Mouse (Mus musculus) stomach, postnatal 0 days (tissue): Measurements from ENCODE around the gene Zfp385b.

Source experiments
- CTCF ChIP-seq: IDR thresholded peaks from 2 replicates; pipeline ENCODE4 v1.5.1; 2016; ENCODE audit warnings: antibody characterized with exemption, low read depth, mild to moderate bottlenecking, moderate library complexity
- EP300 ChIP-seq: optimal IDR thresholded peaks from 2 replicates; pipeline ENCODE3; 2016; ENCODE audit warnings: antibody characterized with exemption

GRCm38 (mm10) chr2:77515011-77515410, 304.4 kb downstream of the Zfp385b start:
- TF ChIP-seq CTCF = no peak
- no peak for TF ChIP-seq EP300
